Mouse (Mus musculus) lung, postnatal 0 days (tissue): Measurements from ENCODE around the gene St3gal5.

Experiments used
- CTCF ChIP-seq: IDR thresholded peaks from 2 replicates; pipeline ENCODE4 v1.5.1; 2016; ENCODE audit warnings: antibody characterized with exemption, mild to moderate bottlenecking
- EP300 ChIP-seq: IDR thresholded peaks from 2 replicates; pipeline ENCODE4 v1.6.1; 2016; ENCODE audit warnings: antibody characterized with exemption, mild to moderate bottlenecking, control low read depth

DNA sequence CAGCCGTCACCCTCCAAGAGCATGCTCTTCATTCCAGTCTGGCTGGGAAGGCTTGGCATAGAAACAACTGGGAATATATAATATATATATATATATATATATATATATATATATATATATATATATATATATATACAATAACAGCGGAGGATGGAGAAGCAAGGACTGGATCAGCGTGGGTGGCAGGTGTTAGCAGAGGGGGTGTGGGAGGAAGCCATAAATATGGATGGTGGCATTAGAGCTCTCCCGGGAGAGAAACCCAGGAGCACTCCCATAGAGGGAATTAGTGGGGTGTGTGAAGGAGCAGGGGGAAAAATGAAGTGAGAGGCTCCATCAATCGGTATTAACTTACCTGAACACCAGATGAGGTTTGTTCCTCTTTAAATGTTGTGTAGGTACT is 2.8 kb downstream of the St3gal5 start:
- TF ChIP-seq CTCF, result no peak
- TF ChIP-seq EP300, result no peak
